Mouse (Mus musculus) left cerebral cortex, postnatal 25 days (tissue): ENCODE measurements at regions not wholly inside any gene's neighbourhood (a gene's known extent, or its start where the extent isn't known, plus 50 kb on each side); places are given as distances from the start of the nearest gene placed in this dataset.

Experiments
- DNase-seq, 2 experiments: peaks; one replicate each; pipeline ENCODE4 v3.0.0; 2022; ENCODE audit warnings: low spot score in 2 of 2, mixed read lengths in 1 of 2
- intact Hi-C: fragments of 180-260 bp; cut with DNase I; formaldehyde crosslinking; loops from one replicate; pipeline ENCODE4 v1.15.1; 2025

GRCm38 (mm10) chr1:45701516-45701915, 93.5 kb upstream of the Wdr75 start:
- DNase-seq, result no peak
- intact Hi-C loops, result no loop called here

GRCm38 (mm10) chr1:45723369-45723768, 71.6 kb upstream of the Wdr75 start:
- intact Hi-C loops, result no loop called here
- DNase-seq, result peak in 1 of 2 experiments; percentile 3

- DNase-seq, result no peak
- intact Hi-C loops, result no loop called here
Measured at GRCm38 (mm10) chr1:45732958-45733357, 62.0 kb upstream of the Wdr75 start.

DNA sequence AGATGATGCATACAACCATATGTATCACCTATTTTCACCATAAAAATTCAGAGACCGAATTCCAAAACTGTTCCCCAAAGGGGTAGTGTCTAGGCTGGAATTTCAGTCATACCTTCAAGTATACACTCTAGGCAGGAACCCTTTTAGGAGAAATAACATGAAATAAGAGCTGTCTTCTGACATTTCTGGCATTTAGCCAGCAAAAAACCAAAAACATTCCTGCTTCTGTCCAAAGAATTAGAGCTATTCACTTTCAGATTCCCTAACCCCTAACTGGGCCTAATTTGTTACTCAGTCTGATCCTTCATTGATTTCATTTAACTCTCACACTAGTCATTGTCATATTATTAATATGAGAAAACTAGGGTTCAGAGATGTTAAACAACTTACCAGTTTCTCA, 49.8 kb upstream of the Wdr75 start:
- DNase-seq, result no peak
- intact Hi-C loops, result no loop called here
